Mouse (Mus musculus) liver, embryonic 14.5 days (tissue): ENCODE measurements around the gene Uqcc3.

ENCODE experiments used
- CTCF ChIP-seq: IDR thresholded peaks from 2 replicates; pipeline ENCODE4 v1.5.1; 2016; ENCODE audit warnings: antibody characterized with exemption, low read depth, control low read depth
- EP300 ChIP-seq: IDR thresholded peaks from 2 replicates; pipeline ENCODE4 v1.6.1; 2016; ENCODE audit warnings: antibody characterized with exemption, low read depth

DNA sequence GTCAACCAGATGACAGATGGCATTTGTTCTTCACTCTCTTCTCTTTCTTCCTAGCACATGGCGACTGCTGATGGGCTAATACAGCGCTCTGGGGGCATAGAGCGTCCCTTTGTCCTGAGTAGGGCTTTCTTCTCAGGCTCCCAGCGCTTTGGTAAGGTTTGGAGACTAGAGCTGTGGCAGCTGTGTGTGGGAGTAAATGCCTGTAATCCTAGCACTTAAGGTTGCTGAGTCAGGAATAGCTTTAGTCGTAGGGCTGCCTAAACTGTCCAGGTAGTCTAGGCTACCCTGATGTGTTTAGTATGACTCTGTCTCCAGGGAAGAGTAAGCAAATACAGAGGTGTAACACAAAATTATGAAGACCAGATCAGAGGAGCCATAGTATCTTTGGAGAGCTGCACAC is 31.1 kb upstream of the Uqcc3 start:
- TF ChIP-seq CTCF (no peak), EP300 (no peak)
